Comparison of ENCODE assay signal across 1 mouse cellular context in genomic region chr6:136827116-136827515, GRCm38 (mm10).
A peak's percentile ranks its signal among the peaks of the same experiment; 100 is the strongest.
TF ChIP-seq lines count a peak whose summit lies in the region.

No protein-coding gene starts in this region.

TF ChIP-seq in MEL, 35 proteins besides CTCF, POLR2A, EP300 and RAD21:
- TF ChIP-seq POLR2AphosphoS5 (IDR thresholded peaks at IDR 0.05; ENCODE audit: borderline replicate concordance, low read depth, low read length) (no peak), MYB (IDR thresholded peaks at IDR 0.05; ENCODE audit: low read depth, low read length) (no peak), KAT2A (conservative IDR thresholded peaks at IDR 0.05; ENCODE audit: low read depth, low read length) (no peak), MAFK (IDR thresholded peaks at IDR 0.05; ENCODE audit: borderline replicate concordance, low read depth, low read length) (no peak), ETS1 (IDR thresholded peaks at IDR 0.05; ENCODE audit: low read depth, low read length) (0 out of 2 replicates have a peak, but pooled peaks have one; percentile 34)
